Mouse (Mus musculus) CH12.LX (cell line): ENCODE data around the gene Six5. TPM values are rescaled to one million over a fixed set of nuclear protein-coding genes. Genes with fewer than 3 reads are reported as not detected.

Experiments used
- DNase-seq: peaks from one replicate; pipeline ENCODE4 v3.0.0-alpha.2; 2013; ENCODE audit errors: extremely low read depth
- H3K27ac ChIP-seq: 2 replicates; pipeline ENCODE4 v1.5.1; 2012; ENCODE audit warnings: low read depth, mild to moderate bottlenecking, control low read depth, moderate library complexity; ENCODE audit not compliant: insufficient read depth
- H3K27me3 ChIP-seq: replicated peaks from 2 replicates; pipeline ENCODE3; 2012; ENCODE audit warnings: inconsistent platforms
- H3K36me3 ChIP-seq, 2 experiments: replicated peaks in 1 of 2; 2 replicates each; pipeline versions ENCODE3 to v1.6.1; 2012; ENCODE audit warnings: inconsistent platforms in 1 of 2, low read length in 1 of 2, mild to moderate bottlenecking in 1 of 2, mixed read lengths in 1 of 2, moderate library complexity in 1 of 2; ENCODE audit not compliant: control insufficient read depth in 1 of 2, insufficient read depth in 1 of 2
- H3K4me1 ChIP-seq, 2 experiments: 2 replicates each; pipeline ENCODE4 v1.6.1; 2012; ENCODE audit warnings: inconsistent platforms in 1 of 2, moderate library complexity in 1 of 2; ENCODE audit not compliant: insufficient read depth in 2 of 2, control insufficient read depth in 1 of 2
- H3K4me2 ChIP-seq: 2 replicates; pipeline ENCODE4 v1.6.1; 2012; ENCODE audit warnings: low read depth, mild to moderate bottlenecking, control low read depth; ENCODE audit not compliant: poor library complexity, insufficient read depth, severe bottlenecking
- H3K4me3 ChIP-seq, 3 experiments: fragments of 150-350 bp in 1 of 3; sonication (generic) in 1 of 3; replicated peaks in 1 of 3; 2 replicates each; pipeline versions ENCODE3 to v1.5.1; 2011 to 2012; ENCODE audit warnings: low read depth in 2 of 3, low read length in 2 of 3, mild to moderate bottlenecking in 2 of 3, moderate library complexity in 2 of 3, control low read depth in 1 of 3, improper control_type of control experiment in 1 of 3, inconsistent platforms in 1 of 3, mixed read lengths in 1 of 3; ENCODE audit not compliant: poor library complexity in 1 of 3
- H3K79me2 ChIP-seq: replicated peaks from 2 replicates; pipeline ENCODE4 v1.6.1; 2012; ENCODE audit warnings: mild to moderate bottlenecking, moderate library complexity; ENCODE audit not compliant: control insufficient read depth, poor library complexity, insufficient read depth, severe bottlenecking; ENCODE audit errors: extremely low read depth
- H3K9ac ChIP-seq: 2 replicates; pipeline ENCODE4 v1.6.1; 2012; ENCODE audit warnings: low read depth, mild to moderate bottlenecking, control low read depth, moderate library complexity; ENCODE audit not compliant: insufficient read depth
- H3K9me3 ChIP-seq: replicated peaks from 2 replicates; pipeline ENCODE3; 2012; ENCODE audit warnings: low read length, inconsistent platforms, mixed read lengths
- BHLHE40 ChIP-seq: IDR thresholded peaks from 2 replicates; pipeline ENCODE4 v1.6.1; 2011; ENCODE audit warnings: mild to moderate bottlenecking, low read depth, low read length, improper control_type of control experiment
- CHD1 ChIP-seq: IDR thresholded peaks from 2 replicates; pipeline ENCODE4 v1.6.1; 2012; ENCODE audit warnings: low read depth, low read length, improper control_type of control experiment, inconsistent platforms
- CHD2 ChIP-seq: IDR thresholded peaks from 2 replicates; pipeline ENCODE4 v1.6.1; 2011; ENCODE audit warnings: low read length, improper control_type of control experiment
- ELF1 ChIP-seq: IDR thresholded peaks from 2 replicates; pipeline ENCODE4 v1.6.1; 2014; ENCODE audit warnings: low read depth, mild to moderate bottlenecking, inconsistent platforms, low read length, improper control_type of control experiment
- EP300 ChIP-seq: IDR thresholded peaks from 2 replicates; pipeline ENCODE4 v1.6.1; 2011; ENCODE audit warnings: low read length, improper control_type of control experiment
- ETS1 ChIP-seq: conservative IDR thresholded peaks from 2 replicates; pipeline ENCODE4 v1.6.1; 2012; ENCODE audit warnings: low read depth, mild to moderate bottlenecking, inconsistent platforms, low read length, improper control_type of control experiment, moderate library complexity
- GABPA ChIP-seq: IDR thresholded peaks from 2 replicates; pipeline ENCODE4 v1.6.1; 2012; ENCODE audit warnings: low read depth, low read length, improper control_type of control experiment, inconsistent platforms; ENCODE audit not compliant: insufficient replicate concordance
- HCFC1 ChIP-seq: IDR thresholded peaks from 2 replicates; pipeline ENCODE4 v1.6.1; 2012; ENCODE audit warnings: low read depth, mild to moderate bottlenecking, inconsistent platforms, low read length, improper control_type of control experiment
- IRF4 ChIP-seq: IDR thresholded peaks from 2 replicates; pipeline ENCODE4 v1.6.1; 2014; ENCODE audit warnings: low read depth, mild to moderate bottlenecking, inconsistent platforms, low read length, improper control_type of control experiment
- JUN ChIP-seq: IDR thresholded peaks from 2 replicates; pipeline ENCODE4 v1.6.1; 2011; ENCODE audit warnings: low read depth, mild to moderate bottlenecking, low read length, improper control_type of control experiment, moderate library complexity; ENCODE audit not compliant: insufficient read depth
- JUND ChIP-seq: conservative IDR thresholded peaks from 2 replicates; pipeline ENCODE4 v1.6.1; 2011; ENCODE audit warnings: low read depth, low read length, improper control_type of control experiment
- KAT2A ChIP-seq: IDR thresholded peaks from 2 replicates; pipeline ENCODE4 v1.6.1; 2012; ENCODE audit warnings: low read length, improper control_type of control experiment, inconsistent platforms; ENCODE audit not compliant: insufficient replicate concordance
- MAFK ChIP-seq: IDR thresholded peaks from 2 replicates; pipeline ENCODE4 v1.6.1; 2011; ENCODE audit warnings: low read length, improper control_type of control experiment; ENCODE audit not compliant: insufficient replicate concordance
- MAX ChIP-seq: IDR thresholded peaks from 2 replicates; pipeline ENCODE4 v1.6.1; 2011; ENCODE audit warnings: low read length, improper control_type of control experiment
- MAZ ChIP-seq: IDR thresholded peaks from 2 replicates; pipeline ENCODE4 v1.6.1; 2012; ENCODE audit warnings: low read depth, mild to moderate bottlenecking, inconsistent platforms, low read length, improper control_type of control experiment, moderate library complexity
- MEF2A ChIP-seq: IDR thresholded peaks from 2 replicates; pipeline ENCODE4 v1.6.1; 2014; ENCODE audit warnings: low read depth, mild to moderate bottlenecking, inconsistent platforms, low read length, improper control_type of control experiment, borderline replicate concordance
- MXI1 ChIP-seq: IDR thresholded peaks from 2 replicates; pipeline ENCODE4 v1.6.1; 2011; ENCODE audit warnings: mild to moderate bottlenecking, low read depth, low read length, improper control_type of control experiment
- MYC ChIP-seq: IDR thresholded peaks from 2 replicates; pipeline ENCODE4 v1.6.1; 2011; ENCODE audit warnings: low read depth, mild to moderate bottlenecking, improper control_type of control experiment, low read length
- NELFE ChIP-seq: IDR thresholded peaks from 2 replicates; pipeline ENCODE4 v1.6.1; 2011; ENCODE audit warnings: low read depth, low read length, improper control_type of control experiment
- NRF1 ChIP-seq: IDR thresholded peaks from 2 replicates; pipeline ENCODE4 v1.6.1; 2014; ENCODE audit warnings: low read depth, mild to moderate bottlenecking, inconsistent platforms, low read length, improper control_type of control experiment, moderate library complexity
- POLR2A ChIP-seq: IDR thresholded peaks from 2 replicates; pipeline ENCODE4 v1.6.1; 2011; ENCODE audit warnings: low read depth, mild to moderate bottlenecking, improper control_type of control experiment, low read length
- POLR2AphosphoS2 ChIP-seq: IDR thresholded peaks from 2 replicates; pipeline ENCODE4 v1.6.1; 2011; ENCODE audit warnings: low read depth, low read length, improper control_type of control experiment
- RAD21 ChIP-seq: IDR thresholded peaks from 2 replicates; pipeline ENCODE4 v1.6.1; 2011; ENCODE audit warnings: low read depth, mild to moderate bottlenecking, low read length, improper control_type of control experiment, moderate library complexity
- RCOR1 ChIP-seq: conservative IDR thresholded peaks from 2 replicates; pipeline ENCODE4 v1.6.1; 2012; ENCODE audit warnings: low read depth, mild to moderate bottlenecking, inconsistent platforms, low read length, improper control_type of control experiment
- SIN3A ChIP-seq: IDR thresholded peaks from 2 replicates; pipeline ENCODE4 v1.6.1; 2012; ENCODE audit warnings: low read length, improper control_type of control experiment, inconsistent platforms
- TCF12 ChIP-seq: IDR thresholded peaks from 2 replicates; pipeline ENCODE4 v1.6.1; 2014; ENCODE audit warnings: low read depth, mild to moderate bottlenecking, inconsistent platforms, low read length, improper control_type of control experiment
- UBTF ChIP-seq: IDR thresholded peaks from 2 replicates; pipeline ENCODE4 v1.6.1; 2012; ENCODE audit warnings: low read depth, mild to moderate bottlenecking, inconsistent platforms, low read length, improper control_type of control experiment, moderate library complexity
- ZKSCAN1 ChIP-seq: IDR thresholded peaks from 2 replicates; pipeline ENCODE4 v1.6.1; 2012; ENCODE audit warnings: low read depth, inconsistent platforms, low read length, improper control_type of control experiment, borderline replicate concordance
- ZMIZ1 ChIP-seq: IDR thresholded peaks from 2 replicates; pipeline ENCODE4 v1.6.1; 2012; ENCODE audit warnings: low read depth, mild to moderate bottlenecking, inconsistent platforms, low read length, improper control_type of control experiment
- dilution Hi-C: fragments of 300-500 bp; cut with MboI; formaldehyde crosslinking; loops from 2 replicates; pipeline ENCODE4 v1.14.3; 2020; ENCODE audit warnings: low sequenced_read_pairs; ENCODE audit not compliant: extremely low pct_unique_long_range_greater_than_20kb, extremely low pct_ligation_motif_present
- in situ Hi-C: fragments of 300-500 bp; cut with MboI; formaldehyde crosslinking; loops from 3 replicates; pipeline ENCODE4 v1.14.3; 2019; ENCODE audit warnings: low sequenced_read_pairs, low pct_ligation_motif_present, low pct_unique_long_range_greater_than_20kb, mixed read lengths
- polyA plus RNA-seq: library from polyadenylated mRNA; unstranded; fragments of >175 nt; gene quantifications from 2 replicates; pipeline ENCODE4 v1.2.1, GENCODE M21; 2012; ENCODE audit warnings: low read depth; ENCODE audit not compliant: insufficient read length
- total RNA-seq, 2 experiments: library from RNA; depleted of rRNA; stranded (reverse); fragments of 300-350 nt in 1 of 2; fragments of >200 nt in 1 of 2; gene quantifications; 2 replicates each; pipeline ENCODE4 v1.2.3; 2012 to 2014

Gene Six5
- total and polyA plus RNA-seq, 3 experiments, result 0.16 to 1.8 (median 0.33) TPM

DNA sequence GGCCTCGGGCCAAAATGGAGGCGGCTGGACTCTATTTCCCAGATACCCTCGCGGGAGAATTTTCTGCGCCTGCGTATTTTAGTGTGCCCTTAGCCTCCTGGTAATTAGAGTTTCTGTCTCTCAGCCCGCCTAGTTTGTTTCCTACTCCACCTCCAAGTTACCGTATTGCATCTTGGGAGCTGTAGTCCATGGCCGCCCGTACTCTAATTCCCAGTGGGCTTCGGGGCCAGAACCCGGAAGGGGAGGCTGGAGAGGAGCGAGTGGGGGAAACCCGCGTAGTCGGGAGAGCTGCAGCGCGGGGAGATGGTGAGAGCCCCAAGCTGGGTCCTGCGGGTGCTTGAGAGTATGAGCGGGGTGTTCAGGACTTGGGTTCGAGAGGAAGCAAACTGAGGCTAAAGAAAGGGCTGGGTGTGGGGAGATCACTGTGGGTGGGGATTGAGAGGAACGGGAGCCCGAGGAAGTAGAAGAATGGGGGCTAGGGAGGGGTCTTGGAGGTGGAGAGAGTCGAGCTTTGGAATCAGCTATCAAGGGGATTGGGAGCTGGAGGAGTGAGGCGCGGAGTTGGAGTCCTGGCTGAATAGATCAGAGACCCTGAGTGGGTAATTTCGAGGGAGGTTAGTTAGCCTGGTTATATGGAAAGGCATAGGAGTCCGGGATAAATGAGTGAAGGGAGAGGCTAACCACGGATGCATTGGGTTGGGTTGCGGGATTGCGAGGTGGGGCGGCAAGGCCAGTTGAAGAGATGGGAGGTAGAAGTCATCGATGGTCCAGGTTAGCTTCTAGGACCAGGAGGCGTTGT, 25.4 kb downstream of the Six5 start, which contains the start of gene Fbxo46:
Gene Fbxo46, plus strand, starts transcription at position 229 of the 799 bp plus-strand sequence.
- dilution Hi-C loops (no loop called here), in situ Hi-C loops (no loop called here)
- Histone ChIP-seq H3K27ac (no peak within 1 kb of the TSS), H3K4me2 (peak within 1 kb of the TSS; percentile 48), H3K36me3 (peaks cover 0 to 12% of the 10 kb centered on the region in 2 experiments), H3K4me1 (peaks cover 9 to 16% of the 10 kb centered on the region in 2 experiments; a peak in 3 of 4 replicates), H3K9me3 (peaks cover 10% of the 10 kb centered on the region), H3K9ac (peak within 1 kb of the TSS; percentile 93), H3K79me2 (peaks cover 21% of the 10 kb centered on the region), H3K27me3 (no peaks in the 10 kb centered on the region), H3K4me3 (peak within 1 kb of the TSS; percentile 63 to 95 (median 67))
- DNase-seq, result peak; percentile 99
- TF ChIP-seq JUND, result no peak
- TF ChIP-seq TCF12, result peak; percentile 87
- TF ChIP-seq MAFK, result no peak
- peak; percentile 100 for TF ChIP-seq ELF1
- TF ChIP-seq HCFC1, result peak; percentile 100
- TF ChIP-seq ETS1, result no peak
- TF ChIP-seq POLR2AphosphoS2, result peak; percentile 66; the same call in 1 of the 2 replicates
- no peak for TF ChIP-seq CHD1
- peak; percentile 78; the same call in 1 of the 2 replicates for TF ChIP-seq GABPA
- TF ChIP-seq IRF4, result peak; percentile 39; the same call in 1 of the 2 replicates
- TF ChIP-seq JUN, result no peak
- peak; percentile 64; the same call in 1 of the 2 replicates for TF ChIP-seq CHD2
- TF ChIP-seq MAZ, result peak; percentile 60
- no peak for TF ChIP-seq UBTF
- no peak for TF ChIP-seq EP300
- peak; percentile 90 for TF ChIP-seq ZMIZ1
- TF ChIP-seq KAT2A, result peak; percentile 97
- peak; percentile 96 for TF ChIP-seq NELFE
- peak; percentile 85 for TF ChIP-seq NRF1
- TF ChIP-seq SIN3A, result peak; percentile 91
- TF ChIP-seq POLR2A, result peak; percentile 98
- TF ChIP-seq MXI1, result peak; percentile 70; the same call in 1 of the 2 replicates
- peak; percentile 51; the same call in 1 of the 2 replicates for TF ChIP-seq MYC
- no peak for TF ChIP-seq BHLHE40
- TF ChIP-seq RCOR1, result no peak
- TF ChIP-seq MAX, result no peak
- no peak for TF ChIP-seq RAD21
- 0 out of 2 replicates have a peak, but pooled peaks have one; percentile 26 for TF ChIP-seq MEF2A
- TF ChIP-seq ZKSCAN1, result no peak
